Mouse (Mus musculus) cerebellum, adult 9-11 months (tissue): ENCODE measurements around the gene Gm20388.

Experiments used
- DNase-seq: peaks from one replicate; pipeline ENCODE4 v3.0.0; 2022

Gm20388 gene

GRCm38 (mm10) chr8:120378306-120378705 lies 467.7 kb downstream of the Gm20388 start:
- peak; percentile 86 for DNase-seq

DNA sequence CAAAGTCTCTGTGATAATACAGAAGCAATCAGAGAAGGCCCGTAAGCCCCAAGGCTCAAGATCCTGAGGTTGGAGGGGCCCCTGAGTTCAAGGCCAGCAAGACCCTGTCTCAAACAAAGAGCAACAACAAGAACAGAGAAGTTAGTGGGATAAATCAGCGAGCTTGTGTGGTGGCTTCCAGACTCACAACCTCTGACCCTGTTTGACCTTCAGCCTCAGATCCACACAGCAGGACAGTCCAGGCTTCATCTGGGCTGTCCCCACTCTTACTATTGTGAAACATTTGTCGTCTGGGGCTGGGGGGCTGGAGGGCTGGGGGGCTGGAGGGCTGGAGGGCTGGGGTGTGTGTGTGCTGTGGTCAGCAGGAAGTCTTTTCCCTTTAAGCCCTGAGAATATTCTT lies 468.4 kb downstream of the Gm20388 start:
- peak; percentile 14 for DNase-seq

- no peak for DNase-seq
Observed at GRCm38 (mm10) chr8:120381865-120382264, 471.2 kb downstream of the Gm20388 start.

DNA sequence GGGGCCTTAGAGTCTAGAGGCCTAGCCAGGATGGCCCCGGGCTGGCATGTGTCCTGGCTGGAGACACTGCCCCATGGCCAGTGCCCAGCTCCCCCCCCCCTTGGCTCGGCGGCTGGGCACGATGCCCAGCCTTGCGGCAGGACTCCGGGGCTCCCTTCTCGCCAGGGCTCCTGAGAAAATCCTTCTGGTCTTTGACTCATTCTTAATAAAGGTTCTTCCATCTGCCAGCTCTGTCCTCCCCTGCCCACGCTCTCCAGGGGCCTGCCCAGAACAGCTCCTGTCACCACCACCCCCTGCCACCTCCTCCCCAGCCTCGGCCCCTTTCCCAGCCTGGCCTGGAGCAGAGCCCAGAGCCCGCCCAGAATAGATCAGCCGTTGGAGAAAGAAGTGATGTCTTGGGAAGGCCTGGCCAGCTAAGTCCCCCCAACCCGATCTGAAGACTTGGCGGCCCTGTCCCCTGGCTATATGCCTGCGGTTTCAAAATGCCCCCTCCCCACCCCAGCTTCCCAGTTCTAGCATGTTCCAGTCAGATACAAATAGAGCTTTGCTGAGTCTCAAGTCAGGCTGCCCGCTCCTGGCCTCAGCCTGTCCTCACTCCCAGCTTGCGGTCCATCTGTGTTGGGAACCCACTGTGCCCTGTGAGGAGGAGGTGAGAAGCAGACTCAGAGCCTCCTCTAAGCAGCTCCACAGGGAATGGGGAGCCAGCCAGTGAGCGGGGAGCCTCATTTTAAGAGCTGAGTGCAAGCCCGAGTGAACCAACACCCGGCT lies 472.0 kb downstream of the Gm20388 start:
- DNase-seq = peak; percentile 98

GRCm38 (mm10) chr8:120383204-120383560 lies 472.5 kb downstream of the Gm20388 start:
- DNase-seq = no peak

DNA sequence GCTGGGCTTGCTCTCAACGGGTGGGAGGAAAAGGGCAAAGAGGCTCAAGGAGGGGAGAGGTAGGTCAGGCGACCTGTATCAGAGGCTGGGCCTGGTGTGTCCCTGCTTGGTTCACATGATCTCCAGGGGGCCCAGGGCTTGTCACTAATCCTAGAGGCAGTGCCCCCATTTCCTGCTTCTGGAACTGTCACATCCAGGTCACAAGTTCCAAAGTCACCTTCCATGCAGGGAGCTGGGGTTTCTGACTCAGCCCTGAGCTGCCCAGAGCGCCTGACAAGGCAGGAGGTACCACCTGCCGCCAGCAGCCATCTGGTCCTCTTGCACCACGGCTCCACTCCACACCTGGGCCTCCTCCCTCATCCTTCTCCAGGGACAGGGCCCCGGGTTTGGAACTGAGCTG lies 473.1 kb downstream of the Gm20388 start:
- DNase-seq = peak; percentile 75

DNA sequence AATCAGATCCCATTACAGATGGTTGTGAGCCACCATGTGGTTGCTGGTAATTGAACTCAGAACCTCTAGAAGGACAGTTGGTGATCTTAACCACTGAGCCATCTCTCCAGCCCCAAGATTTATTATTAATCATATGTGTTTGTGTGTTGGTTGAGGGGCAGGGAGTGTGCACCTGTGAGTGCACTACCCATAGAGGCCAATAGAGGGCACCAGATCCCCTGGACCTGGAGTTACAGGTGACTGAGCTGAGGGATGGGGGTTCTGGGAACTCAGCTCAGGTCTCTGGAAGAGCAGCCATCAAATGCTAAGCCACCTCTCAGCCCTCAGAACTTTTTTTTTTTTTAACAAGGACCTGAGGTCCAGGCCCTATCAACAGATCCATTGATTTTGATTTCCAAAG lies 474.1 kb downstream of the Gm20388 start:
- no peak for DNase-seq

GRCm38 (mm10) chr8:120388246-120388645 lies 477.6 kb downstream of the Gm20388 start:
- no peak for DNase-seq

- DNase-seq = no peak
Observed at GRCm38 (mm10) chr8:120390598-120390997, 480.0 kb downstream of the Gm20388 start.

- DNase-seq = no peak
Observed at GRCm38 (mm10) chr8:120391856-120392255, 481.2 kb downstream of the Gm20388 start.

DNA sequence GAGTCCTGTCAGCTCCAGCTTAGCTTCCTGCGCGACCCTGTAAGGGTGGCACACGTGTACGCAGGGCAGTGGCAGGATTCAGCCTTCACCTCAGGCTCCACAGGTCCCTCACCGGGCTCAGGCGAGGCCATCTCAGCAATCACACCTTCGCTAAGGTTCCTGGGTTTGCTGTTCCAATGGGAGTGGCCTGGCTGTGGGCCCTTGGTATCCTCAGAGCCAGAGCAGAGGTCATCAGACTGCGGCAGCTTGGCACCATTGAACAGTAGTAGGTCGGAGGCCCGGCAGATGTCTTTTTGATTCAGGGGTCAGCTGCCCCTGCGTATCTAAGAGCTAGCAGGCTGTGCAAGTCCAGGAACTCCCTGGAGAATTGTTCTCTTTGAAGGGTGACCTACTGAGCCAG lies 482.4 kb downstream of the Gm20388 start:
- no peak for DNase-seq

DNA sequence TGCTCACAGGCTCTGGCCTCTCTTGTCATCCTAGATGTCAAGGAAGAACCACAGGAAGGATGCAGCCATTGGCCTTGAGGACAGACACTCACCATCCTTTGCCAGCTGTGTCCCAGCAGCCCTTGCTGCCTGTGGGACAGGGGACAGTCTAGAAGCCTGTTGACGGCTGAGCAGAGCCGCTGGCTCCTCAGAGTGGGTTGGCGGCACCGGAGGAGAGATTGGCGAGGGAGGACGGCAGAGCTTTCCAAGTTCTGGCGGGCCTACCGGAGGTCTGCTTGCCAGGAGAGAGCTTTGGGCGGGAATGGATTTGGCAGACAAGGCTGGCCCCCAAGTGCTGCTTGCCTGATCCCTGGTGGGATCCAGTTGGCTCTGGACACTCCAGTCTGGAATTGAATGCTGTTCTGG lies 483.2 kb downstream of the Gm20388 start:
- DNase-seq = peak; percentile 83

DNA sequence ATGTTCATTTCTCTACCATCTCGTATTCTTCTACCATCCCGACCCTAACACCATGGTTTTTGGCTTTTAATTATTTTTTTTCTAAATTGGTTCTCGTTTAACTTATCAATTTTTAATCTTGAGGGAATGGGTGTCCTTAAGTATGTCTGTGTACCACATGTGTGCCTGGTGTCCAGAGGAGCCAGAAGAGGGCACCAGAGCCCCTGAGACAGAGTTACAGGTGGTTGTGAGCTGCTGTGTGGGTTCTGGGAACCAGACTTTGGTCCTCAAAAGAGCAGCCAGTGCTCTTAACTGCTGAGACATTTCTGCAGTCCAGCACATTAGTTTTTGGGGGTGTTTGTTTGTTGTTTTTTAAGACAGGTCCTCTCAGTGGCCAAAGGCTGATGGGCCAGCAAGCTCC lies 485.3 kb downstream of the Gm20388 start:
- no peak for DNase-seq

DNA sequence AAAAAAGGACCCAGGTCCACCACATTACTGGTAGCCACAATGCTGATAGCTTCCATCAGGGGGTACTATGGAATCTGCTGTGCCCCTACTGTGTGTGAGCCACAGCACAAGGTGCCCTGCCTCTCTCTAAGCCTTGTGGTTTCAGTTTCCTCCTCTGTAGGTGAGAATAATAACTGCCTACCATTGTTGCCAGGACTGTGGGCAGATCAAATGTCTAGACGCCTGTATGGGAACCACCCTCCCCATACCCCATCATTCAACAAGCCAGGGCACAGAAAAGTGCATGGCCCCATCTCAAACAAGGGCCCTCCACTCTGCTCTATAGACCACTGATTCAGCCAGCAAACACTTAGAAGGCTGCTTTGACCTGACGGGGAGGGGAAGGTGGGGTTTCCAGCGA lies 486.1 kb downstream of the Gm20388 start:
- no peak for DNase-seq

GRCm38 (mm10) chr8:120397444-120398411 lies 487.1 kb downstream of the Gm20388 start:
- no peak for DNase-seq

GRCm38 (mm10) chr8:120399212-120399934 lies 488.7 kb downstream of the Gm20388 start:
- no peak for DNase-seq

- DNase-seq = no peak
Observed at GRCm38 (mm10) chr8:120401216-120401615, 490.6 kb downstream of the Gm20388 start.

- DNase-seq = no peak
Observed at GRCm38 (mm10) chr8:120401712-120402111, 491.1 kb downstream of the Gm20388 start.

- DNase-seq = no peak
Observed at GRCm38 (mm10) chr8:120403606-120404269, 493.1 kb downstream of the Gm20388 start.

DNA sequence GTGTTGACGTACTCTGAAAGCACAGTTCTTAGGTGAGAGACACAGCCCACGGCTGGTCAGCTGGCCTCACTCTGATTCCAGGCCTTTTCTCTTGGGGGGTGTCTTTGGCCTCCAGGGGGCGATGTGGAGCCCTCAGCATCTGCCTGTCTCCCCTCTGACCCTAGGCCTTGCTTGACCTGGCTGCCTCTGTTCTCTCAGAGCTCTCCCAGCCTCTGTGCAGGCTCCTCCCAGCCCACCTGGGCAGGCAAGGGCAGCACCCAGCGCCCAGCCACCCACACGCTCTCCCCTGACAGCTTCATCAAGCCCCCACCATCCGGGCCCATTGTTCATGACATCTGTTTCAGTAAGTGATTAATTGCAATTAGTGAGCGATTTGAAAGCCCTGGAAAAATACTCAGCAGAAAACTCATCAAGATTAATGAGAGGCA lies 494.0 kb downstream of the Gm20388 start:
- DNase-seq = no peak

- DNase-seq = no peak
Observed at GRCm38 (mm10) chr8:120406008-120406632, 495.5 kb downstream of the Gm20388 start.

- peak; percentile 51 for DNase-seq
Observed at GRCm38 (mm10) chr8:120407701-120408240, 497.1 kb downstream of the Gm20388 start.
